Mouse (Mus musculus) embryonic facial prominence, embryonic 11.5 days (tissue): ENCODE data around the gene Pacsin2. TPM values are rescaled to one million over a fixed set of nuclear protein-coding genes. Genes with fewer than 3 reads are reported as not detected.
"Not testable (repeated sequence)": the region's sequence is repeated elsewhere in the genome, so short reads cannot be mapped to it uniquely, and the experiment has no call there.

Source experiments
- ATAC-seq: fragments of 200-750 bp; cut with Nextera tagmentation; replicated peaks from 2 replicates; pipeline ENCODE4 v1.8.0; 2017; ENCODE audit warnings: low read depth; ENCODE audit not compliant: insufficient number of reproducible peaks, low FRiP score, low TSS enrichment
- DNase-seq: peaks from one replicate; pipeline ENCODE4 v3.0.0-alpha.2; 2015; ENCODE audit warnings: low spot score
- H3K27ac ChIP-seq: fragments of 300-500 bp; sonication (generic); replicated peaks from 2 replicates; pipeline ENCODE4 v1.5.1; 2014; ENCODE audit warnings: mild to moderate bottlenecking, low read depth, low read length, control low read depth
- H3K27me3 ChIP-seq: fragments of 300-500 bp; sonication (generic); 2 replicates; pipeline ENCODE4 v1.6.1; 2014; ENCODE audit warnings: mild to moderate bottlenecking, low read length, moderate library complexity, mixed read lengths; ENCODE audit not compliant: control insufficient read depth, insufficient read depth
- H3K36me3 ChIP-seq: fragments of 300-500 bp; sonication (generic); replicated peaks from 2 replicates; pipeline ENCODE4 v1.6.1; 2014; ENCODE audit warnings: low read depth, mild to moderate bottlenecking, low read length, moderate library complexity, mixed read lengths; ENCODE audit not compliant: control insufficient read depth, insufficient read depth
- H3K4me1 ChIP-seq: fragments of 300-500 bp; sonication (generic); 2 replicates; pipeline ENCODE4 v1.6.1; 2014; ENCODE audit warnings: low read length, mixed read lengths; ENCODE audit not compliant: control insufficient read depth, insufficient read depth
- H3K4me2 ChIP-seq: fragments of 300-500 bp; sonication (generic); 2 replicates; pipeline ENCODE4 v1.6.1; 2014; ENCODE audit warnings: low read depth, mild to moderate bottlenecking, control low read depth, low read length, moderate library complexity
- H3K4me3 ChIP-seq: fragments of 300-500 bp; sonication (generic); 2 replicates; pipeline ENCODE4 v1.5.1; 2014; ENCODE audit warnings: low read depth, low read length, control low read depth
- H3K9ac ChIP-seq: fragments of 300-500 bp; sonication (generic); replicated peaks from 2 replicates; pipeline ENCODE4 v1.6.1; 2014; ENCODE audit warnings: mild to moderate bottlenecking, control low read depth, low read length
- H3K9me3 ChIP-seq: fragments of 300-500 bp; sonication (generic); replicated peaks from 2 replicates; pipeline ENCODE4 v1.6.1; 2016; ENCODE audit warnings: mild to moderate bottlenecking, low read length, inconsistent platforms, mixed read lengths; ENCODE audit not compliant: control insufficient read depth
- WGBS: fragments of 180-500 bp; shearing (Covaris S2); extraction: QIAGEN DNeasy Blood & Tissue Kit; methylation state at CpG from one replicate; pipeline ENCODE4 v1.1.7; 2014; 5-methylcytosine and 5-hydroxymethylcytosine counted together
- polyA plus RNA-seq: library from polyadenylated mRNA; unstranded; fragments of >200 nt; fragmentation: Nextera tagmentation; extraction: Ambion mirVana; gene quantifications from 2 replicates; pipeline ENCODE4 v1.2.1, GENCODE M21; 2014

Gene Pacsin2
- polyA plus RNA-seq, 1 experiment from 2014 or later: 41.9 TPM

- H3K9me3 ChIP-seq, H3K4me2 ChIP-seq, H3K27ac ChIP-seq, H3K9ac ChIP-seq, H3K4me3 ChIP-seq, H3K4me1 ChIP-seq, DNase-seq, H3K36me3 ChIP-seq, ATAC-seq, H3K27me3 ChIP-seq: not testable (repeated sequence)
- WGBS: 89% methylated on average over 4 of the region's 4 CpGs
Observed at GRCm38 (mm10) chr15:83368702-83369101, 95.7 kb downstream of the Pacsin2 start.

- no peak for DNase-seq
- Histone ChIP-seq H3K9me3 (no peaks in the 10 kb centered on the region), H3K27ac (no peak overlapping the region), H3K27me3 (0 out of 2 replicates have a peak, but pooled peaks cover 2% of the 10 kb centered on the region), H3K4me3 (no peak overlapping the region), H3K4me2 (no peak overlapping the region), H3K4me1 (no peaks in the 10 kb centered on the region), H3K36me3 (no peaks in the 10 kb centered on the region), H3K9ac (no peak overlapping the region)
- WGBS: 88% methylated on average over 2 of the region's 2 CpGs
- ATAC-seq: no peak
Observed at GRCm38 (mm10) chr15:83368261-83368660, 96.1 kb downstream of the Pacsin2 start.

GRCm38 (mm10) chr15:83366933-83367552, 97.4 kb downstream of the Pacsin2 start:
- H3K27ac ChIP-seq: no peak overlapping the region
- DNase-seq: peak; percentile 66
- 0 out of 2 replicates have a peak, but pooled peaks cover 2% of the 10 kb centered on the region for H3K27me3 ChIP-seq
- H3K9ac ChIP-seq: no peak overlapping the region
- no peaks in the 10 kb centered on the region for H3K36me3 ChIP-seq
- 23% methylated on average over 55 of the region's 58 CpGs for WGBS
- no peaks in the 10 kb centered on the region for H3K9me3 ChIP-seq
- ATAC-seq: peak; percentile 59; the same call in 1 of the 2 replicates
- H3K4me1 ChIP-seq: no peaks in the 10 kb centered on the region
- H3K4me3 ChIP-seq: peak overlapping the region; percentile 24
- H3K4me2 ChIP-seq: peak overlapping the region; percentile 43

DNA sequence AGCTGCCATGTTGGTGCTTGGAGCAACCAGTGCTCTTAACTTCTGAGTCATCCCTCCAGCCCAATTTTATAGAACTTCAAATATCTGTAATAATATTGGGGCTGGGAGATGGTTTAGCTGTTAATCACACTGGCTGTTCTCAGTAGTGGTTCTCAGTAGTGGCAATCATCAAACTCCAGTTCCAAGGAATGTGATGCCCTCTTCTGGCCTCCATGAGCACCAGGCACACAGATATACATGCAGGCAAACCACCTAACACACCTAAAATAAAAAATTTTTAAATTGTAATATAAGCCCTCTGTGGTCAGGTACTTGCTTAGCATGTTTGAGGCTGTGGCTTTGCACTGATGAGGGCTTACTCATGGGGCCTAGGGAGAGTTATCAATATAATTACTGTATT, 98.7 kb downstream of the Pacsin2 start:
- Histone ChIP-seq H3K4me3 (no peak overlapping the region), H3K4me1 (no peaks in the 10 kb centered on the region), H3K9ac (no peak overlapping the region), H3K9me3 (no peaks in the 10 kb centered on the region), H3K27me3 (0 out of 2 replicates have a peak, but pooled peaks cover 2% of the 10 kb centered on the region), H3K36me3 (no peaks in the 10 kb centered on the region), H3K4me2 (no peak overlapping the region), H3K27ac (no peak overlapping the region)
- no peak for DNase-seq
- no peak for ATAC-seq

DNA sequence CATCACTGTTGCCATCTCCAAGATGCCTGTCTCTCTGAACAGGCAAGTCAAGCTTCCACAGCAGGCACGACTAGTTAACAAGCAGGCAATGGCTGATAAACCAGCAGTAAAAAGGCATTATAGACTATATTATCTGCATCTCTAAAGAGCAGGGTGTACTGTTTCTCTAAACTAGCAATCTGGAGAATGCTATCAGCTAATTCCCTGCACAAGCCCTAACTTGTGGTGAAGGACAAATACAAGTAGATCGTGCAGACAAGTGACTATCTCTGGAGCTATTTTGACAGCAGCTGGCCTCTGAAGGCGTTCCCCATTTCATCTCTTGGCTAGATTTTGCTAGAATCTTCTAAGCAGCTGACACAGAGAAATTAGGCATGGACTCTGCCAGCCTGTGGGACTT, 100.2 kb downstream of the Pacsin2 start:
- Histone ChIP-seq H3K9me3 (no peaks in the 10 kb centered on the region), H3K27me3 (0 out of 2 replicates have a peak, but pooled peaks cover 2% of the 10 kb centered on the region), H3K9ac (no peak overlapping the region), H3K36me3 (no peaks in the 10 kb centered on the region), H3K4me1 (no peaks in the 10 kb centered on the region), H3K4me2 (no peak overlapping the region), H3K4me3 (no peak overlapping the region), H3K27ac (no peak overlapping the region)
- 70% methylated on average over 3 of the region's 3 CpGs for WGBS
- DNase-seq (no peak), ATAC-seq (no peak)

- not testable (repeated sequence) for H3K36me3 ChIP-seq, DNase-seq, H3K4me1 ChIP-seq, ATAC-seq, H3K27ac ChIP-seq, H3K9ac ChIP-seq, H3K4me2 ChIP-seq, H3K27me3 ChIP-seq, H3K4me3 ChIP-seq, H3K9me3 ChIP-seq
- 81% methylated on average over 1 of the region's 1 CpGs for WGBS
Observed at GRCm38 (mm10) chr15:83362813-83363212, 101.6 kb downstream of the Pacsin2 start.

DNA sequence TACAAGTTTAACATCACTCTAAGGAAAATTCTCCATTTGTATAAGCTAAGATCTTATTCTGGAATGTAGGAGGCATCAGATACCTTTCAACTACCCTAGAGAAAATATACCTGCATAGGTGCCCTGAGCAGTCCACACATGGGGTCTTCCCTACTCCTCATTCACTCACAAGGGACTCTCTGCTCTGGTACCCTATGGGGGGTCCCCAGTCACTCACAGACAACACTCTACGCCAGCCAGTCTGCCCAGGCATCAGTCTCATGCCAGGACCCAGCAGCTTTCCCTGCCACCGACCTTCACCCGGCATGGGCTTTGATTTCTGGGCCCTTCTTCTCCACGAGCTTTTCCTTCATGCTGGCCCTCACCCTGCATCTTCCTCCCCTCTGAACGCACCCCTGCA, 103.5 kb downstream of the Pacsin2 start:
- not testable (repeated sequence) for H3K9me3 ChIP-seq, ATAC-seq, H3K4me2 ChIP-seq, H3K4me1 ChIP-seq, H3K27ac ChIP-seq, H3K27me3 ChIP-seq, H3K36me3 ChIP-seq, DNase-seq, H3K9ac ChIP-seq, H3K4me3 ChIP-seq
- 78% methylated on average over 4 of the region's 5 CpGs for WGBS

GRCm38 (mm10) chr15:83360140-83360539, 104.3 kb downstream of the Pacsin2 start:
- no peak for DNase-seq
- 83% methylated on average over 3 of the region's 3 CpGs for WGBS

More at GRCm38 (mm10) chr15:83360140-83360539, 104.3 kb downstream of the Pacsin2 start:
- Histone ChIP-seq H3K4me3 (no peak overlapping the region), H3K4me2 (no peak overlapping the region), H3K4me1 (no peaks in the 10 kb centered on the region), H3K9ac (no peak overlapping the region), H3K27me3 (no peaks in the 10 kb centered on the region), H3K27ac (no peak overlapping the region), H3K9me3 (no peaks in the 10 kb centered on the region), H3K36me3 (no peaks in the 10 kb centered on the region)
- ATAC-seq: no peak
